Mouse (Mus musculus) adrenal gland, adult 8-10 months (tissue): ENCODE measurements around the gene Fam49a. TPM values are rescaled to one million over a fixed set of nuclear protein-coding genes. Genes with fewer than 3 reads are reported as not detected.
"Not testable (repeated sequence)": the region's sequence is repeated elsewhere in the genome, so short reads cannot be mapped to it uniquely, and the experiment has no call there.

Experiments used
- DNase-seq: peaks from one replicate; pipeline ENCODE4 v3.0.0; 2022
- total RNA-seq, 4 experiments: library from RNA; stranded (reverse); gene quantifications; 2 replicates each; pipeline ENCODE4 v1.2.4; 2022

Gene Fam49a
- total RNA-seq, 4 experiments from 2014 or later: 18.2 to 25.3 (median 21.5) TPM

GRCm38 (mm10) chr12:12315011-12315410, 53.1 kb downstream of the Fam49a start:
- DNase-seq: no peak

DNA sequence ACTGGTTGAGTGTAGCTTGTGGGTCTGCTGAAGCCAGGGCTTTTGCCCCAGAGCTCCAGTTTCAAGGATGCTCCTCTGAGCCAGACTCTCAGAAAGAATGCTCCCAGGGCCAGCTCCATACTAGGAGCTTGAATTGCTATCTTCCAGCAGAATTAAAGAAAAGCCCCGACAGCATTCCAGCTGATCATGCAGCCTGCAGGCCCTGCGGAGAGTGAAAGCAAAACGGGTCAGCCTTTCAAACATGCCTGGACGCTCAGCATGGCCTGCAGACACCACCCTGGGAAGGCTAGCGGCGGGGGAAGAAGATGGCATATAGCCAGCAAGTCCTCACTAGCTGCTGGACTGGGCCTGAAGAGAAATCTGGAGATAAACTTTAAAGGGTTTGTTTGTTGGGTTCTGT, 55.0 kb downstream of the Fam49a start:
- no peak for DNase-seq

- DNase-seq: no peak
These were observed 55.7 kb downstream of the Fam49a start for GRCm38 (mm10) chr12:12317606-12318005.

GRCm38 (mm10) chr12:12318140-12318734, 56.3 kb downstream of the Fam49a start:
- no peak for DNase-seq

DNA sequence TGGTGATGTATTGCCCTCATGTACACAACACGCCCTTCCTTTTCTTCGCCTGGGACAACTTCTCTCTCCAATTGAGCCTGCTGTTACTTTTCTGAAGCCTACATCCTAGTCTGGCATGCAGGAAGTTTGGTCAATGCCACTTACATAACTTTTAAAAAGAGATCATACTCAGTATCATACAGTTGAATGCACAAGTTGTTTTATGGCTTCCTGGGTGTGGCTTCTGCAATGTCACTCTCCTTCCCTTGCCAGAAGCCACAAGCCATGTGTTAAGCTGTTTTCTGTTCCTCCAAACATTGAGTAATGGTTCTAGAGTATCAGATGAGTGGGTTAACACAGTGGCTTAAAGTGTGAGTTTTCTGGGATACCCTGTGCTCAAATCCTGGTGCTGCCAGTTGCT, 58.8 kb downstream of the Fam49a start:
- no peak for DNase-seq

DNA sequence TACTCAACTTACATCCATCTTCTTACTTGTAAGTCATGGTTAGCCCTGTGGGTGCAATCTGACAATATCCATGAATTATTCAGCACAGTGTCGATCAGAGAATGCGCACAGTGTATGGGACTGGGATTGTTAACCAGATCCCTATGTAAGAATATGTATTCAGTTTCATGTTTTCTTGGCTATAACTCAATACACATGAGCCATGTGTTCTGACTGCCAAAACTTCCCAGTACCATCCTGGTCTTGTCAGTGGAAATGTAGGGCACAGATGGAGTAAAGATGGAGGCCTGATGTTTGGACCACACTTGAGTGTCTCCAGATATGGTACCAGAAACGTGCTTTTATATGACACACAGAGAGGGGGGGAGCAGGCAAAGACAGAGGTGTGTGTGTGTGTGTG, 59.2 kb downstream of the Fam49a start:
- no peak for DNase-seq

GRCm38 (mm10) chr12:12323084-12323483, 61.1 kb downstream of the Fam49a start:
- no peak for DNase-seq

DNA sequence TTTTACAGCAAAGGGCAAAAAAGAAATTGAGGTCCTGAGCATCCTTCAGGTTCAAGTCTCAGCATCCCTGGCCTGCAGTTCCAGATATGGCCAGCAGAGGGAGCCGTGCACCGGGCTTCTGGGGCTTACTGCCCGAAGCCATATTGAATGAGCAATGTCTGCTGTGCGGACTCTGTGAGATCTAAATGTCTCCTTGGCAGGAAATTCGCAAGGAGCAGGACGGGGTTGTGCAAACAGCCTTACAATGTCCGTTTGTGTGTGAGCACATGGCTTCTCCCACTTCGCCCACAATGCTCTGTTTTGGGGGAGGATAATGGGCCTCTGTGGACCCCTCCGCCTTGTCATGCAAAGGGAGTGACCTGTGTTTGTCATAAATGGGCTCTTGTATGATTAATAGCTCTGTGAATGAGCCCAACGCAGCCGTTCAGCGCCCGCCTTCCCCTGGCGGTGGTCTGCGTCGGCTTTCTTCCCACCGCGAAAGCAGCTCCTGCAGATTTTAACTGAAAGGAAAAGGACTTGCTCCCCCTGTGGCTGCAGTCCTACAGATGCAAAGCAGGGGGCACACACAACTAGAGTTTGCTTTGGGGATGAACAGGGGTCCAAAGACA, 61.8 kb downstream of the Fam49a start:
- DNase-seq: peak; percentile 72

GRCm38 (mm10) chr12:12324266-12324665, 62.3 kb downstream of the Fam49a start:
- DNase-seq: not testable (repeated sequence)

GRCm38 (mm10) chr12:12333526-12334310, 71.8 kb downstream of the Fam49a start:
- no peak for DNase-seq

DNA sequence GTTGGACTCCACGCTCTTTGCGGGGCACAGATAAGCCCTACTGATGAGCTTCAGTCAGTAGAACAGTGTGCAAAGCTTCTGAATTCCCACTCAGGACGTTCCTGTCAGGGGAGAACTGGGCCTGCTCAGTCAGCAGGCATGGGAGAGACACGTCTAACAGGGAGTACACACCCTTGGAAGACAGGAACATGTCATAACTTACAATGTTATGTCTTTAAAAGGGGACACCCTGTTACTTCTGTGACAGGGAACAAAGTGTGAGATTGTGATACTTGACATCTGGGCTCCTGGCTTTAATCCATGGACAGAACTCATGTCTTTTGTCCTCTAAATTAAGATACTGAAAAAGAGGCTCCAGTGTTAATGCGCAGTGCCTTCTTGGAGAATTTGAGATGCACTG, 72.5 kb downstream of the Fam49a start:
- no peak for DNase-seq

- no peak for DNase-seq
These were observed 73.6 kb downstream of the Fam49a start for GRCm38 (mm10) chr12:12335566-12335965.

- no peak for DNase-seq
These were observed 75.4 kb downstream of the Fam49a start for GRCm38 (mm10) chr12:12337378-12337777.

DNA sequence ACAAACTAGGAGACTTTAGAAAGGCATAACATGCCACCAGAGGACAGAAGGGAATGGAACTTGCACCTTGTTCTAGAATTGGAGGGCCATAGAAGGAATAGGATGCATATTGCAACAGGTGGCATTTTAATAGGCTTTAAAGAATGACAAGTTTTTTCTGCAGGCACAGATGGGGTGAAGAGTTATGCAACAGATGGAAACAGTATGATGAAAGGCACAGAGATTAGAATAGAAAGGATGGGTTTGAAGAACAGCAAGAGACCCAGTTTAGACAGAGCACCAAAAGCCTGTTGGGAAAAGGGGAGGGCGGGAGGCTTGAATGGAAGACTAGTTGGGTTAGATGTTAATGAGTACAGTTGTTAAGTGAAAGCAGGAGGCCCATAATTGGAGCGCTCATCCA, 81.4 kb downstream of the Fam49a start:
- DNase-seq: no peak

GRCm38 (mm10) chr12:12348625-12349024, 86.7 kb downstream of the Fam49a start:
- DNase-seq: no peak

DNA sequence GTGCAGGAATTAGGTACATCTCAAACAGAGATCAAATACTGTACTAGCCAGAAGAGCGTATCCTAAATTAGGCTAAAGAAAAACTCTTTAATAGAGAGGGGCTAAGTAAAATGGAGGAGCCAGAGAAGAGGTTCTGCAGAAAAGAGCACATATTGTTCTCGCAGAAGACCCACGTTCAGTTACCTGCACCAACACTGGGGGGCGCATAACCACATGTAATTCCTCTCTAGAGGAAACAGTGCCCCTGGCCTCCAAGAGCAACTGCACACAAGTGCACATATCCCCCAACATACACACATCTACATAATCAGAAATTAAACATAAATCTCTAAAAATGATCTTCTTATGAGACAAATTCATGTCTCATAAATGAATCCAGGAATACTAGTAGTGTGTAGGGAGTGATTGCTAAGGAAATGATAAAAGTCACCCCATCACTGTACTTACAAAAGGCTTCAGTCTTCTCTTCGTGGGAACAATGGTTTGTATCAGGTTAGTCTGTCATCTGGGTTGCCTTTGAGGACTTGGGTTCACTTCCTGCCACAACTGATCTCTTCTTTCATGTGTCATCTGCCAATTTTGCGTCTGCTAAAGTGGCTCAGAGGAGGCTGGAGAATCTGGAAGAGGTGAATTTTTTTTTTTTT, 87.8 kb downstream of the Fam49a start:
- DNase-seq: no peak

DNA sequence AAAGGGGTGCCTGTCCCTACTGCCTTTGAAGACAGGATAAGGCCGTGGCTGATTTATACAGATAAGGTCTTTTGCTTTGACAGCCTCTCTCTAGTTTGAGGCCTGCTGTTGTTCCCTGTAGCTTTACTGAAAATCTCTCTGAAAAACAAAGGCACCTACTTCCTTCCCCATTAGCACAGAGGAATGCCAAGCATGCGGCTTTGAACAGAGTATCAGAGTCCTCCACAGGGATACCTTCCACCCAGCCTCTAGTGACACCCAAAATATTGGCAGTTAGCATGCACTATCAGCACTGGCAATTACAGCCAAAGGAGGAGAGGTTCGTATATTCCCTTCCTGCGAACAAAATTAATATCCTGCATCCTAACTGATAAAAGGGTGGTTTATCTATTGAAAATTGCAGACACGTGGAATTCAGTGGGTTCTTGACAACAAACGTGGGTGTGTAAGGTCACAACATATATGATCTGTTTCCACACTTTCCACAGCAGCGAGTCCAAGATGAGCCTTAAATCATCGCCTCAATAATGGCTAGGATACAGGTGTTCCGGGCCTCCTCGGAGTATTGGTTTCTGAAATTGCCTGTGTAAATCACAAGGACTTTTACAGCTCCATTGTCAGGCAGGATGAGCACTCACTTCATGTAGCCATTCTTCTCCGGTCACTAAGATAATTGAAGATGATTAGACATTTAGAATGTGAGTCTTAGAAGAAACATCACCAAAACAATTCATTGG, 90.0 kb downstream of the Fam49a start:
- DNase-seq: no peak

GRCm38 (mm10) chr12:12354115-12354653, 92.2 kb downstream of the Fam49a start:
- no peak for DNase-seq

GRCm38 (mm10) chr12:12356048-12356447, 94.1 kb downstream of the Fam49a start:
- no peak for DNase-seq

DNA sequence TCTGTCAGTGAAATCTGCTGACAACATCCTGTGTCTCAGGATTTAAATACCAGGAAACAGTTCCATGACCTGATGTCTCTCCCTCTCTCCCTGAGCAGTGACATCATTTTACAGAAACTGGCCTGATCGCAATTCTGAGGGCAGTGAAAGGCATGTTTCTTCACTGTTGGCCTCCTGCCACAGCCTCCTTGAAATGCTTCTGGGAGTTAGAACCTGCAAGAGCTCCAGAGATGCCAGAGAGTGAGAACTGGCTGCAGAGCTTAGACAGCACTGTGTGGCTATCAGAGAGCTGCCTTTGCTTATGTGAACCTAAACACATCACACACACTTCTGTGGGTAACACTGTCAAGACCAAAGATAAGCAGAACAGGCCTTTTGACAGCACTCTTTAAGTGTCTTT, 94.5 kb downstream of the Fam49a start:
- DNase-seq: peak; percentile 17

DNA sequence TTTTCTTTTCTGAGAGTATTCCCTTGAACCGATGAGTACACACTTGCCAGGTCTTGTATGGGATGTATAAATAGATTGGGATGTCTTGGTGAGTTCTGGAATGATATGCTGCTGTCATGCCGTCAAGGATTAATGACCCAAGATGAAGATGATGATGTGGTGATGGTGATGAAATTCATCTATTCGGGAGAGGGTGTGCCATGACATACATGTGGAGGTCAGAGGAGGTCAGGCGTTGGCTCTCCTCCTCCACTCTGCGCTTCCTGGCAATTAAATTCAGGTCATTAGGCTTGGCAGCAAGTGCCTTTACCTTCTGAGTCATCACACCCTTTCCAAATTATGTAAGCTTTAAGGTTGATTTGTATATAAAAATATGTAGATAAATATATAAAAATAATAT, 95.0 kb downstream of the Fam49a start:
- DNase-seq: no peak

DNA sequence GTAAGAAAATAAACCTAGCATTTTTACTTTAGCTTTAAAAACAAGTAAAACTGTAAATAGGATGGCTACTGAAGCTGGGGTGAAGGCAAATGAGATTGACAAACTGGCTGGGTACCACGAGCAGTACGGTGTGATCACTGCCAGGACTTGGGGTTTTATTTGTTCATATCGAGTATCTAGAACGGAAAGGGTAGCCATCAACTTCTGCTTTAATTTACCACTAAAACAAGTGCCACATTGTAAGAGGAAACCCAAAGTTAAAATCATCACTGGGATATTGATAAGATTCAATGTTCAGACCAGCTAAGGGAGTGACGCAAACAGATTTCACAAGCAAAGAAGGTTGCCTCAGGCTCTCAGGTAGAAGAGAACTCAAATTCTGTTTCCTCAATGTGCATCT, 98.0 kb downstream of the Fam49a start:
- no peak for DNase-seq
